Mouse (Mus musculus): Measurements from ENCODE around the gene Sh2d4b. TPM values are rescaled to one million over a fixed set of nuclear protein-coding genes. Genes with fewer than 3 reads are reported as not detected.

Sh2d4b gene
- total RNA-seq (2021), result 1 to 10 TPM; 2.4 to 3.7 TPM
- long read RNA-seq, experiment 1, result 0 reads
- long read RNA-seq, experiment 2, result 0 reads

GRCm38 (mm10) chr14:40893196-40893595 is at the start of gene Sh2d4b:
Gene Sh2d4b (minus strand): TSS chr14:40893266.
- intact Hi-C loops (cut with DNase I), result loop anchor here (10.0 kb wide), 1 partner anchor 1358 kb away; no protein-coding TSS in a partner anchor

DNA sequence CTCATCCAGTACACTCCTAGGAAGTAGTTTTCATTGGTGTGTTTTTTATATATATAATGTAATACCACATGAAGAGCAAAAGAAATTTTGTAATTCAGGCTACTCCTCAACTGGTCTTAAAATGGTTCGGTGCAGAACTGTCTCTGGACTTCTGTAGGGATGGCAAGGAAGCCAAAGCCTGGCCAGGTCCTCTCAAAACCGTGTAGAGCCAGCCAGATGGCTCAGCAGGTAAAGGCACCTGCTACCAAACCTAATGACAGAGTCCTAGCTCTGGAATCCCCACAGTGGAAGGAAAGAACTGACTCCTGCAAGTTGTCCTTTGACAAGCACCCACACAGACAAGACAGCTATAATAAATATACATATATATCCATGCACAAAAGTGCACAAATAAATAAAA is 49.4 kb upstream of the Sh2d4b start:
- DNase-seq (ENCODE audit: low spot score in 2 of 2), result no peak
- intact Hi-C loops (cut with DNase I), result no loop called here

More at GRCm38 (mm10) chr14:40893196-40893595, at the start of gene Sh2d4b:
- no peak for DNase-seq (ENCODE audit: low spot score in 2 of 2)

DNA sequence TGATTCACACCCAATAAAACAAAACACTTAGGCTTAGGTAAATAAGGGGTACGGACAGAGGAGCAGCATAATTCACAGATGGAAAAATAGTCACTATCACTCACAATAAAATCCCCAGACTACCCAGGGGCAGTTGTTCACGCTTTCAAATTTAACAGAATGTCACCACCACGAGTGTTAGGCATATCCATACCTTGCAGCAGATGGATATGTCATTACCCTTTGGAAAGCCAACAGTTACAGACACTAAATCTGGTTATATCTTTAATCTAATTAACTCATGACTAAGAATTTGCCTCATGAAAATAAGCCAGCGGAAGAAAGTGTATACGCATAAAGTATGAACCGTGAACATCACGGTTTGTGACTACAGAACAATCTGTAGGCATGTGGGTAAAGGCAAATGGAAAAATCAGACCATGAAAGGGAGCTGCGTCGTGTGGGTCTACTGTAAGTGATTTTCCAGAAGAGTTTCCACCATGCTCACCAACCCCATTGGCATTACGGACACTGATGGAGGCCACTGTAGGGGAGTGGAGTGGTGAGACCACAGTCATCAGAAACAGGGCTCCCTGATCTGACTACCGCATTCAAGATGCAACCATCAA is 45.4 kb upstream of the Sh2d4b start:
- no peak for DNase-seq (ENCODE audit: low spot score in 2 of 2)
- intact Hi-C loops (cut with DNase I), result no loop called here

DNA sequence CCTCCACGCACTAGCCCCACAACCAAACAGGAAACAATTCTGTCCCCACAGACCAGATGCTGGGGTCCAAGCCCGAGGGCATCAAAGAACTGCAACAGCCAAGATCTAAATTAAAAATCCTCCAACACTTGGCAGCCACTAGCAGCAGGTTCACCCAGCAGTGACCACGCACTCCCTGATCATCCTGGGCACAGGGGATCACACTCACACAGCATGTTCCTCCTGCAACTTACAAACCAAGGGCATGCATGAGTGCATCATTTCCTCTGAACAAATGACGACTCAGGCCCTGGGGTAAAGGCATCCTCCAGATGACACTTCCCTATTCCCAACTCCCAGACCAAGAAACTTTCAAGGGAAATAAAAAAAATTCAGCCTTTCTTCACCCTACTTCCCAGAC is 44.0 kb upstream of the Sh2d4b start:
- intact Hi-C loops (cut with DNase I), result no loop called here
- no peak for DNase-seq (ENCODE audit: low spot score in 2 of 2)

DNA sequence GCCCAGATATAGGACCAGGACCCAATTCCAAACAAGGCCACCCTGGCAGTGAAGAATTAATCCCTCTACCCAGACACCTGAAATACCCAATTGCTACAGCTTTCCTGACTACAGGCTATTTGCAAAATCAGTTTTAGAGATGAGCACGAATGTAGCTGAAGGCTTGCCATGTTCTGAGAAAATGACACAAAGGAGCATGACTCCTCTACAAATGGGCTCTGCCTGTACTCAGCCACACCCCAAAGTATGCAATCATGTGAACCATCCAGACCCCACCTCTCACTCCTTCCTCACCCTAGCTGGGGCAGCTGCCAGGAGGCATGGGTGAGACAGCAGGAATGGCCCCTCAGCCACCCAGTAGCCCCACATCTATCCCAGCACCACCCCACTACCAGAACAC is 42.4 kb upstream of the Sh2d4b start:
- no peak for DNase-seq (ENCODE audit: low spot score in 2 of 2)
- intact Hi-C loops (cut with DNase I), result no loop called here

DNA sequence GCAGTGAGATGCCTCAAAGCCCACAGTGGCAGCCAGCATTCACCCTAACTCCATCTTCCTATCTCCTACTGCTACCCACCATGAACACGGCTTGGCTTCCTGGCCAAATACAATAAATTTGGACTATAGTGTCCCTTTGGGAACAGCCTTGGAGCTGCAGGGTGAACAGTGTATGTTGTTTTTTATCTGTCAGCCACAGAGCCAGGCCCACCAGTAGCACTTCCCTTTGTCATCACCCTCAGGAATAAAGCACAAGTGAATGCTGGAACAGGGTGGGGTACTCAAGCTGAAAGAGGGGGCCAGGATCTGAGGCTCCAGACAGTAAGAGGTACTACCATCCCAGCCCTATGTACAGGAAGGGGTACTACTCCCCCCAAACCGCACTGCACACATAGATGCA is 42.0 kb upstream of the Sh2d4b start:
- intact Hi-C loops (cut with DNase I), result no loop called here
- no peak for DNase-seq (ENCODE audit: low spot score in 2 of 2)

DNA sequence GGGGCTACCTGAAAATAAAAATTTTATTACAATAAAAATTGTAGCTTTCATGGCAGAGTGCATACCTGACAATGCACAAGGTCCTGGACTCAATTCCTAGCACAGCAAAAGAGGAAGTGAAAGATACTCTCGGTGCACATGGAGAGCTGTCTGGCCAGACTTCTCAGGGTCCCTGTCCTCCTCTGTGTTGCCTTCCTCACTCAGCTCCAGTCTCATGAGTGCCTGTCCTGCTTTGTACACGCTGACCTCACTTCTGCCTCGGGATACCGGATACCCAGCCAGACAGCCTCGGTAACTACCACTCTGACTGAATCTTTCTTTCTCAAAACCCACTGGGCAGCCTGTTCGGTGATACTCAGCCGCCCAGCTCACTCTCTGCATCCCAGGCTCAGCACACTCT is 40.3 kb upstream of the Sh2d4b start:
- DNase-seq (ENCODE audit: low spot score in 2 of 2), result no peak
- intact Hi-C loops (cut with DNase I), result no loop called here

- intact Hi-C loops (cut with DNase I), result no loop called here
- DNase-seq (ENCODE audit: low spot score in 2 of 2), result no peak
Measured at GRCm38 (mm10) chr14:40932225-40932624, 39.2 kb upstream of the Sh2d4b start.

DNA sequence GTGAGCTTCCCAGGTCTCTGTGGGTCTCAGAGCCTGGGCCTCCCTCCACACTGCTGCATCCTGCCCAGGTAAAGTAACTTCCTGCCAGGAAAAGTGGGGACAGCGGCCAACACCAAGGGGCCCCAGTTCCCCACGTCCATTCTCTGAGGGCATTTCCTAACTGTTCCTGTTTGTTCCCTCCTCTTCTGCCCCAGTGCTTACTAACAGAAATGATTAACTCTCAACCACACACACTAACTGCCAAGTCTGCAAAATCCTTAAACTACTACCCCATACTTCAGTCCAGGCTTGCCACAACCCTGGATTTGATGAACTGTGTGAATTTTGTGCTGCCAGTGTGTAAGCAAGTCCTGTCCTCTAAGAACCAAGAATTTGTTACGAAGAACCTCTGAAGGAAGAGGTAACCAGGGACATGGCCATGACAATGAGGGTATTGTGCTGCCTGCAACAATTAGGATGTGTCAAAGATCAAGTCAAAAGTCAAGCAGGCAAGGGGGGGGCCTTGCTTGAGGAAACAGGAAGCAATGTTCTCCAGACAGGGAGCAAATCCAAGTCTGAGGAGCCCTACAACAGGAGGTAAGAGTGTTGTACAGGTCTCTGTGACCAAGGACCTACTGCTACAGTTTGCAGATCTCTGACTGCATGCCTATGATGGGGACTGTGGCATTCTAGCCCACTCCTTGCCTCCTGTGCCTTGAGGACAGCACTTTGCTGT is 38.2 kb upstream of the Sh2d4b start:
- no peak for DNase-seq (ENCODE audit: low spot score in 2 of 2)
- intact Hi-C loops (cut with DNase I), result no loop called here

DNA sequence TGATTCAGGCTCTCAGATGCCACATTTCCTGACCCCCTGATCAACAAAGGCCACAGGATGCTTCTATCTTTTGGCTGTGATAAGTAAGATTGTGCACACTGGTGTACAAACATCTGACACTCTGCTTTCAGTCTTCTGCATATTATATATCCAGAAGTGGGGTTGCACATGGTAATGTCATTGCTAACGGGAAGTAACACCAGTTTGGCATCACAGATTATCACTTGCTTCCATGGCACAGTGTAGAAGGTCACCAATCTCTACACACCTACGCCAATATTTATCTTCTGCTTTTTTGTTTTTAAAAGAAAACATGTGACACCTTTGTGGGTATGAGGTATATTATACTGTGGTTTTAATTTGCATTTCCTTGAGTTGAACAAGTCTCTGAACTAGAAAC is 36.9 kb upstream of the Sh2d4b start:
- intact Hi-C loops (cut with DNase I), result no loop called here
- no peak for DNase-seq (ENCODE audit: low spot score in 2 of 2)

GRCm38 (mm10) chr14:40928897-40929296 is 35.8 kb upstream of the Sh2d4b start:
- no peak for DNase-seq (ENCODE audit: low spot score in 2 of 2)
- intact Hi-C loops (cut with DNase I), result no loop called here

DNA sequence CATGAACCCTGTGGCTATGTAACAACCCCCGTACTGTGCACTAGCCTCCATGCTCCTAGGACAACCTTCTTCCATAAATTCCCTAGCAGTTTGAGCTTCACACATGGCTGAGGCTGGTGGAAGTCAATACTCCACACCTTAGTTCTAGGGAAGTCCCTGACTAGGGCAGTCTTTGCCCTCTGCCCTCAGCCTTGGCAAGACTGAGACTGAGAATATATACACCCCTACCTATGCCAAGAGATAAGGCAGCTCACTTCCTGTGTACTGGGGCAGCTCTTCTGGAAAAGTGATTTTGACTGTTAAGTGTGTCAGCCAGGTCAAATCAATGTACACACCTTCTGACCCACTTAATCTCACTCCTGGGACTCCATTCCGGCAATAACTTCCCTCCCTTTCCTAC is 34.0 kb upstream of the Sh2d4b start:
- intact Hi-C loops (cut with DNase I), result no loop called here

DNA sequence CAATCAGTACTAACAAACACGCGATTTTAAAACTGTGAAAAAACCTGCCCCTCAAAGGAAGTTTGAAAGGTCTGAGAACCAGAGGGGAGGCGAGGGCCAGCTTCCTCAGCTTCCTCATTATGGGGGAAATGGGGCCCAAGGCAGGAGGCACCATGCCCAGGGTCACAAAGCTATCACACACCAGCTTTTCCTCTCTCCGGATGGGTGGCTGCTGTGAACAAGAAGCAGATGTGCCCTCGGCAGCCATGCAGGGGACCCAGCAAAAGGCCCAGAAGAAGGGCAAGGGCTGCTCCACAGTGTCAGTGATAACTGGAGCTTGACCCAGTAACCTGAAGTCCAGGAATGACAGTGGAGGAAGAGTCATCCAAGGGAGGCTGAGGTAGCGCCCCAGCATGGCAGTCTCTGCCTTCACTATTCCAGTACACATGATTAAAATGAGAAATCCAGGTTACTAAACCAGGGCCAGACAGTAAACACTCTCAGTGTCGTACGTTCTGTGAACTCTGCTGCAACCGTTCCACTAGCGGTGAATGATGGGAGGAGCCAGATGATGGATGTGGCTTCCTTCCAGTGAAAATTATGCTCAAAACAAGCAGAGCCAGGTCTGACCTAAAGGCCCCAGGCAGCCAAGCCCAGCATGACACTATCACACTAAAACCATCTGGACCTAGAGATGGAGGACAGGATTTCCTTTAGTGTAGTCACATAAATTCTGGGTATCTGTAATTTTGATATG is 31.5 kb upstream of the Sh2d4b start:
- intact Hi-C loops (cut with DNase I), result no loop called here
- peak in 1 of 2 experiments; percentile 26 for DNase-seq (ENCODE audit: low spot score in 2 of 2)

More for the DNA sequence above, 34.0 kb upstream of the Sh2d4b start:
- DNase-seq (ENCODE audit: low spot score in 2 of 2), result no peak

DNA sequence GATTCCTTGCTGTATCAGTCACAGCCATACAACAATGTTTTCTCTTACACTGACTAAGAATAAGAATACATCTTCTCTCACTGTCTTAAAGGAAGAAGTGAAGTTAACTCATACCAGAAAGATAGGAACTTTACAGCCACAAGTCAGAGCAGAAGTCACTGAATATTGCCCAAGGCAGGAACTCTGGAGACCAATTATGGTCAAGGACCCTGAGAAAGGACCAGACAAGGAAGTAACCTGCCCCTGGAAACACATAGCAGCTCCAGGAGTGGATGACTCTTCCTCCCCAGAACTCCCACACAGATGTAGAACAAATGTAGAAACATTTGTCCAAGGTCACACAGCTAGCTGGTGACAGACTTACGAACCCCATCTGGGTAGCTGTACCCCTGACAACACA is 28.2 kb upstream of the Sh2d4b start:
- DNase-seq (ENCODE audit: low spot score in 2 of 2), result no peak
- intact Hi-C loops (cut with DNase I), result no loop called here

DNA sequence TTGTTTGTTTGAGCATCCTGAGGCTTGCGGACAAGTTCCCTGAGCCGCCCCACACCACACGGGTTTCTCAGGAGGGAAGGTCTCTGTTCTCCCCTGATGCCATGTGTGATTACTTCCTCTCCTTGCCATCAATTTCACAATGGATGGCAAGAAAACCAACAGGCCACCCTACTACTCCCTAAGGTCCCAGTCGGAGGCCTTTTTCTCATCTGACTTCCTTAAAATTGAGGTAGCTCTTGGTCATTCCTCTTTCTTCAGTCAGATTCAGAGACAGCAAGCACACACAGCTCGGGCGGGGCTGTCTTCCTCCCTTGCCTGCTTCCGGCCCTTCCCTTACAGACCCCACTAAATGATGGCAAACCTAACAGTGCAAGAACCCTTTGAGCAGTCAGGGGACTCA is 26.5 kb upstream of the Sh2d4b start:
- intact Hi-C loops (cut with DNase I), result loop anchor here (5.0 kb wide), 2 partner anchors 33 to 113 kb away; no protein-coding TSS in a partner anchor

GRCm38 (mm10) chr14:40918477-40918876 is 25.4 kb upstream of the Sh2d4b start:
- DNase-seq (ENCODE audit: low spot score in 2 of 2), result no peak
- intact Hi-C loops (cut with DNase I), result loop anchor here (5.0 kb wide), 2 partner anchors 34 to 114 kb away; no protein-coding TSS in a partner anchor

More for the DNA sequence above, 26.5 kb upstream of the Sh2d4b start:
- no peak for DNase-seq (ENCODE audit: low spot score in 2 of 2)

GRCm38 (mm10) chr14:40917632-40918031 is 24.6 kb upstream of the Sh2d4b start:
- intact Hi-C loops (cut with DNase I), result loop anchor here (1.0 to 5.0 kb wide), 3 partner anchors 35 to 115 kb away; no protein-coding TSS in a partner anchor
- peak; percentile 93 to 95 for DNase-seq (ENCODE audit: low spot score in 2 of 2)

DNA sequence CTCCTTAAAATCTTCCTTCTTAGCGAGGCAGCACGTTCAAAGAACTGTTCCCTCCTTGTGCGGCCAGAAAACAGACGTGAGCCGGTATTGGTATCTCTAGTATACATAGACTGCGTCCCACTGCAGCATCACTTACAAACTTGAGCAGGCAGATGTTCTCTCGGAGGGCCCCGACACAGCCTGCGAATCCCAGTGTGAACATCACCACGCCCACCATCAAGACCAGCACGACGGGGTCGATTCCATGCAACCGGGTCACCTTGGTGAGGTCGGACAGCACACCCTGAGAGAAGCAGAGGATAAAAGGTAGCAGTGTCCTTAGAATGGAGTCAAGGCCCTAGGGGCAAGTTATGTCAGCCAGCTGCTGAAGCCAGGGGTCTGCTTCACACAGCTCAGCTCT is 23.6 kb upstream of the Sh2d4b start:
- DNase-seq (ENCODE audit: low spot score in 2 of 2), result no peak
- intact Hi-C loops (cut with DNase I), result loop anchor here (1.0 to 5.0 kb wide), 3 partner anchors 36 to 116 kb away; no protein-coding TSS in a partner anchor

DNA sequence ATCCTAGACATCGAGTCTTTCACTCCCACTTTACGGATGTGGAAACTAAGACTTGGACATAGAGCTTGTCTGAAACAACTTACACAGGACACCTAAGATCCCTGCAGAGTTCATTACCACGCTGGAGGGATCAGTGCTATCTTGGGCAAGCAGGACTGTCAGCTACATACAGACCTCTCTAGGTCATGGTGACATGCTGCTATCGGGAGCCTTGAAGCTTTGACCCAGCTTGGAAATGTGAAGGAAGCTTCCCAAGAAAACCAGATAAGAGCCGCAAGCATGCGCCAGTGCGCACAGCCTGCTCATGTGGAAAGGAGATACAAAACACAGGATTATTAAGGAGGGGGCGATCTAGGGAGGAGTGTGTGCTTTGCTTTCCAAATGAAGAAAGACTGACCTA is 22.8 kb upstream of the Sh2d4b start:
- intact Hi-C loops (cut with DNase I), result loop anchor here (5.0 kb wide), 2 partner anchors 36 to 116 kb away; no protein-coding TSS in a partner anchor
- no peak for DNase-seq (ENCODE audit: low spot score in 2 of 2)

DNA sequence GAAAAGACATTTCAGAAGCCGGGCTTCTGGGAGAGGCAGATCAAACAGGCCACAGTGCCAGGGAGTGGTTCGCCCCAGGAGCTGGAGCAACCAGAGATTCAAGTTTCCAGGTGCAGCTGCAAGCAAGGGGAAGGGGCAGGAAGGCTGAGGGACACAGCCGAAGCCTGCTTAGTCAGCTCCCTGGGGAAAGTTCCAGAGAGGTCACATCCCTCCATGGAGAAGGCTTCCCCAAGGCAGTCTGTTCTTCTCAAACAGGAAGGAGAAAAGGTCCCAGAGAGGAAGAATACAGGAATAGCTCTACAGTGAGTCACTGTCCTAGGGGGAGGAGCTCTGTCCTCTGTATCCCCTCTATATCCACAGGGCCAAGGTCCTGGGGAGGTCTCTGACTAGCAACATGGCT is 21.6 kb upstream of the Sh2d4b start:
- intact Hi-C loops (cut with DNase I), result loop anchor here (5.0 kb wide), 2 partner anchors 38 to 118 kb away; no protein-coding TSS in a partner anchor
- no peak for DNase-seq (ENCODE audit: low spot score in 2 of 2)
